Mouse (Mus musculus): ENCODE results near the gene Vmn1r43. TPM values are rescaled to one million over a fixed set of nuclear protein-coding genes. Genes with fewer than 3 reads are reported as not detected.
A peak's percentile ranks its signal among the peaks of the same experiment; 100 is the strongest.
"Not testable (repeated sequence)": the region's sequence is repeated elsewhere in the genome, so short reads cannot be mapped to it uniquely, and the experiment has no call there.

Vmn1r43 gene
- total RNA-seq (2021): not detected
- long read RNA-seq, experiment 1: 0 reads
- long read RNA-seq, experiment 2: 0 reads

DNA sequence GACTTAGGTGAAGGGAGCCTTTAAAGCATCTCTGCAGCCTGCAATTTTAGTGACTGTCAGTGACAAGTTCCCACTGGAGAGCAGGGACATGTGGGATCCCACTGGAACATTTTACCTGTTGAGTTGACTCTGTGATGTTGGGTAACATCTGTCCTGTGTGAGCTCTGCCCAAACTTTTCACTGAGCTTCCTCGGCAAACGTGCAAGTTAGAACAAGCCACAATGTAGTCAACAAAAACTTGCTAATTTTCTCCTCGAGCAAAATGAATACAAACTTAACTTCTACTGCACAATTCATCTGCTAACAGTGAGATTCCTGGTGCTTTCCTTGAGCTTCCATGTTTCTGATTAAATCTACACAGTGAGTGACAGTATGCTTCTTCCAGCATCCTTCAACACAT is at the start of gene Vmn1r43, which contains the start of gene Vmn1r42:
Gene Vmn1r43, minus strand, starts transcription at position 101 of the 400 bp plus-strand sequence.
Gene Vmn1r42, minus strand, starts transcription at position 101 of the 400 bp plus-strand sequence.
- DNase-seq: not testable (repeated sequence)

DNA sequence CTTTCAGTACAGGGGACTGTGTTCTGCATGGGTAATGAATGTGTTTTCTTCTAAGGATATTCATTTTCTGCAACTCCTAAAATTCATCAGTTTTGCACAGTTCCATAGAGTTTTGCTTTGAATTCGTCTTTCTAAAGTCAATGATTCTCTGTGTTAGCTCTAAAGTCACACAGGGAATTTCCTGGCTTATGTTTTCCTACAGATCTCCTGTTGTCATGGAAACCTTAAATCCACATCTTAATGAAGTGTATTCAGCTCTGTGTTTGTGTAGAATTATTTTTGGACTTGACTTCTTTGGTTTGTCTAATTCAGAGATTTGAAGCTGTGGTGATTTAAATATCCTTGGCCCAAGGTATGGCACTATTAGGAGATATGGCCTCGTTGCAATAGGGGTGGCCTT is 7.6 kb upstream of the Vmn1r43 start:
- DNase-seq: no peak

- DNase-seq: no peak
These were observed 7.1 kb upstream of the Vmn1r43 start, which contains the start of gene Vmn1r44 for GRCm38 (mm10) chr6:89883360-89883759. Gene Vmn1r44, plus strand, starts transcription at chr6:89883660.

DNA sequence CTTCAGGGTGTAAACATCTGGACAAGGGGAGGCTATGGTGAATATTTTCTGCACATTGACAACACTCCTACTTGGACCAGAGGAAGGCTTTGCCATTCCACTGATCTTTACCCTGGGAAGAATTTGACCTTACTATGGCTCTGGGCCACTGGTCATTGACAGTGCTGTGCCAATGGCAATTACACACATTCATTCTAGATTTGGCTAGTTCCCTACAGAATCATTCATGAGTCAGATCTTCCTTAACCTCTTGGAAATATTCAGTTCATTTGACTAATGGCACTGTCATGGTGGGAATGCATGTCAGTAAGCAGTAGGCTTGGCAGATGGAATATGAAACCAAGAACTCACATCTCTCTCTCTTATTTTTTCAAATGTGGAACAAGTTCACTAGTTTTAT is 4.7 kb upstream of the Vmn1r43 start:
- DNase-seq: peak in 1 of 2 experiments; percentile 1

DNA sequence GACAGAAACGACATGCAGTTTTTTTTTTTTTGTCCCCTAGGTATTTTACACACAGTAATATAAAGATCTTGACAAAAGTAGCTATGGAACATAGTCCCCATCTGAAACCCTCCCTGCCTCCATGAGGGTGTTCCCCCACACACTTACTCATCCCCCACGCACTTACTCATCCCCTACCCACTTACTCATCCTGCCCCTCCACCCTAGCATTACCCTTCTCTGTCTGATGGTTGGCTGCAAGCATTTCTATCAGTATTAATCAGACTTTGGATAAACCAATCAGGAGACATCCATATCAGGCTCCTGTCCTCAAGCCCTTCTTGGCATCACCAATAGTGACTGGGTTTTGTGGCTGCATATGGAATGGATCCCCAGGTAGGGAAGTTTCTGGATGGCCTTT is 750 bp upstream of the Vmn1r43 start:
- DNase-seq: no peak

GRCm38 (mm10) chr6:89867976-89868375 is 8.2 kb downstream of the Vmn1r43 start:
- no peak for DNase-seq

GRCm38 (mm10) chr6:89867276-89867675 is 8.9 kb downstream of the Vmn1r43 start:
- DNase-seq: no peak

DNA sequence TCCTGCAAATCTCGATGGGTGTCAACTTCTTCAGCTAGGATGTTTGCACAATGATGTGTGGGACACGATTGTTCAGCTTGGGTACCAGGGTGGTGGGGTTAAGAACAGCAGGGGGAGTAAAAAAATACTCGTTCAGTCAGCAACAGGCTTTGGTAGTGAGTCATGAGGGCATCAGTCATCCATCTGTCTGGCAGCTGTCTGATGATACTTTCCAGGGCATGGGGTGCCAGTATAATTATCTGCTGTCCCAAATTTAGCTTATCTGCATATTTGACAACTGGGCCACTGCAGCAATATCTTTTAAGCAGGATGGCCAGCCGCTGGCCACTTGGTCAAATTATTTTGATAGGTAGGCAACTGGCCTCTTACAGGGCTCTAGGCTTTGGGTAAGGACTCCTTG is 12.4 kb downstream of the Vmn1r43 start:
- peak; percentile 34 to 60 for DNase-seq

DNA sequence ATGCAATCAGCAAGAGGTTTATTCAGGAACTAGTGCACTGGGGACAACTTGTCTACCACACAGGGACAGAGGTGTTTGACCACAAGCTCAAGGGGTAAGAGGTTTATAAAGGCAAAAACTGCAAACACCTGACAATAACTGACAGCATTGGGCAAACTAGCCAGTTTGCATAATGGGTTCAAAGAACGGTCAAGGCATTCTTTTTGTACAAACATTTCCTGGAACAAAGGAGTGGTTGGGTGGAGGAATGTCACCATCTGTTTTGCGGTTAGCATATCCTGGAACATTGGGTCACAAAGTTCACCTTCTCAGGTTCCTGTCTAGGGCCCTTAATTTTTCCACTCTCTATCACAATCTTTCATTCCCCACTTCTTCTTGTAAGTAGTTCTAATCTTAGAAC is 16.4 kb downstream of the Vmn1r43 start:
- DNase-seq: no peak

DNA sequence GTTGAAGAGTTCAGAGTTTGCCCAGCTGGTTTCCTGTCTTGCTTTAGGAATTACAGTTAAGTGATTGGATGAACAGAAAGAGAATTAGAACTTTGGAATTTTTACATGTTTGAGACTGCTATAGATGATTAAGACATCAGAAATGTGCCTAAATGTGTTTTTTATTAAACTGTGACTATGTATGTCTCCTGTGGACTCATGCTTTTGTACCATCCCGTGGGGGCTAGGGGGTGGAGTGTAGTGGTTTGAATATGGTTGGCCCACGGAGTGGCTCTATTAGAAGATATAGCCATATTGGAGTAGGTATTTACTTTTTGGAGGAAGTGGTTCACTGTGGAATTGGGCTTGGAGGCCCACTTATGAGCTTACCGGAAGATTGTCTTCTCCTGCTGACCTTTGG is 18.7 kb downstream of the Vmn1r43 start:
- DNase-seq: no peak

Other genes with a start within 250 kb of the Vmn1r43 start
- 10 to 100 TPM; 14.6 to 17.1 TPM for gene Txnrd3, start 232.4 kb downstream of the Vmn1r43 start, total RNA-seq (2021)
- not detected for gene Vmn1r40, start 168.9 kb downstream of the Vmn1r43 start, total RNA-seq (2021)
- gene Vmn1r41, start 135.6 kb downstream of the Vmn1r43 start, total RNA-seq (2021): not detected
- gene Vmn1r42, start within 50 bp of the Vmn1r43 start, total RNA-seq (2021): under 1 TPM; 0.25 to 0.26 TPM
- gene Vmn1r44, start 7.2 kb upstream of the Vmn1r43 start, total RNA-seq (2021): not detected
- not detected for gene Vmn1r45, start 64.2 kb upstream of the Vmn1r43 start, total RNA-seq (2021)
- gene Vmn1r46, start 92.9 kb upstream of the Vmn1r43 start, total RNA-seq (2021): not detected
- not detected for gene Vmn1r47, start 139.7 kb upstream of the Vmn1r43 start, total RNA-seq (2021)
- not detected for gene Vmn1r48, start 160.4 kb upstream of the Vmn1r43 start, total RNA-seq (2021)
- gene Vmn1r49, start 202.1 kb upstream of the Vmn1r43 start, total RNA-seq (2021): not detected
- not detected for gene Vmn1r50, start 225.0 kb upstream of the Vmn1r43 start, total RNA-seq (2021)
- not detected for gene Vmn1r51, start 246.2 kb upstream of the Vmn1r43 start, total RNA-seq (2021)